Mouse (Mus musculus) stomach, postnatal 0 days (tissue): ENCODE data around the gene Tpm4. TPM values are rescaled to one million over a fixed set of nuclear protein-coding genes. Genes with fewer than 3 reads are reported as not detected.
"Not testable (repeated sequence)": the region's sequence is repeated elsewhere in the genome, so short reads cannot be mapped to it uniquely, and the experiment has no call there.

Experiments used
- ATAC-seq: fragments of 200-750 bp; cut with Nextera tagmentation; 2 replicates; pipeline ENCODE4 v1.8.0; 2017; ENCODE audit not compliant: low FRiP score, low TSS enrichment
- DNase-seq: peaks from one replicate; pipeline ENCODE4 v3.0.0-alpha.2; 2016; ENCODE audit warnings: low spot score
- H3K27ac ChIP-seq: fragments of 300-500 bp; sonication (generic); replicated peaks from 2 replicates; pipeline ENCODE4 v1.5.1; 2014; ENCODE audit warnings: mild to moderate bottlenecking, control low read depth
- H3K27me3 ChIP-seq: fragments of 300-500 bp; sonication (generic); 2 replicates; pipeline ENCODE4 v1.6.1; 2014; ENCODE audit warnings: low read length; ENCODE audit not compliant: control insufficient read depth, insufficient read depth
- H3K36me3 ChIP-seq: fragments of 300-500 bp; sonication (generic); 2 replicates; pipeline ENCODE4 v1.6.1; 2014; ENCODE audit warnings: low read length, mixed read lengths; ENCODE audit not compliant: control insufficient read depth, insufficient read depth
- H3K4me1 ChIP-seq: fragments of 300-500 bp; sonication (generic); replicated peaks from 2 replicates; pipeline ENCODE4 v1.6.1; 2014; ENCODE audit warnings: antibody characterized with exemption; ENCODE audit not compliant: control insufficient read depth, insufficient read depth
- H3K4me2 ChIP-seq: fragments of 300-500 bp; sonication (generic); replicated peaks from 2 replicates; pipeline ENCODE4 v1.6.1; 2014; ENCODE audit warnings: low read depth, mild to moderate bottlenecking, control low read depth, moderate library complexity
- H3K4me3 ChIP-seq: fragments of 300-500 bp; sonication (generic); 2 replicates; pipeline ENCODE4 v1.5.1; 2014; ENCODE audit warnings: low read depth, low read length, control low read depth
- H3K9ac ChIP-seq: fragments of 300-500 bp; sonication (generic); 2 replicates; pipeline ENCODE4 v1.6.1; 2014; ENCODE audit warnings: mild to moderate bottlenecking, low read length, control low read depth, mixed read lengths
- H3K9me3 ChIP-seq: fragments of 300-500 bp; sonication (generic); 2 replicates; pipeline ENCODE4 v1.6.1; 2016; ENCODE audit warnings: low read length; ENCODE audit not compliant: control insufficient read depth
- CTCF ChIP-seq: IDR thresholded peaks from 2 replicates; pipeline ENCODE4 v1.5.1; 2016; ENCODE audit warnings: antibody characterized with exemption, low read depth, mild to moderate bottlenecking, moderate library complexity
- EP300 ChIP-seq: optimal IDR thresholded peaks from 2 replicates; pipeline ENCODE3; 2016; ENCODE audit warnings: antibody characterized with exemption
- WGBS: fragments of 180-500 bp; shearing (Covaris S2); extraction: QIAGEN DNeasy Blood & Tissue Kit; methylation state at CpG from one replicate; pipeline ENCODE4 v1.1.7; 2014; 5-methylcytosine and 5-hydroxymethylcytosine counted together
- polyA plus RNA-seq: library from polyadenylated mRNA; unstranded; fragments of >200 nt; fragmentation: Nextera tagmentation; extraction: Ambion mirVana; gene quantifications from 2 replicates; pipeline ENCODE4 v1.2.1, GENCODE M21; 2015

Gene Tpm4
- polyA plus RNA-seq, 1 experiment from 2014 or later = 364 TPM

- Histone ChIP-seq H3K27me3 (no peaks in the 10 kb centered on the region), H3K4me1 (no peaks in the 10 kb centered on the region), H3K4me3 (no peak overlapping the region), H3K4me2 (no peak overlapping the region), H3K9me3 (no peaks in the 10 kb centered on the region), H3K36me3 (no peaks in the 10 kb centered on the region), H3K9ac (no peak overlapping the region), H3K27ac (no peak overlapping the region)
- TF ChIP-seq EP300 (no peak), CTCF (no peak)
- ATAC-seq (no peak), DNase-seq (no peak)
- WGBS = 74% methylated on average over 6 of the region's 6 CpGs
Observed at GRCm38 (mm10) chr8:72110876-72111275, 23.9 kb upstream of the Tpm4 start.

- H3K9ac ChIP-seq = no peak overlapping the region
- no peak for ATAC-seq
- H3K9me3 ChIP-seq = no peaks in the 10 kb centered on the region
- H3K4me3 ChIP-seq = no peak overlapping the region
- H3K36me3 ChIP-seq = no peaks in the 10 kb centered on the region
- H3K4me2 ChIP-seq = no peak overlapping the region
- no peak overlapping the region for H3K27ac ChIP-seq
- TF ChIP-seq EP300 (no peak), CTCF (peak; percentile 29)
- DNase-seq = no peak
- no peaks in the 10 kb centered on the region for H3K4me1 ChIP-seq
- 66% methylated on average over 3 of the region's 3 CpGs for WGBS
- no peaks in the 10 kb centered on the region for H3K27me3 ChIP-seq
Observed at GRCm38 (mm10) chr8:72112486-72112885, 22.3 kb upstream of the Tpm4 start.

GRCm38 (mm10) chr8:72115202-72115601 lies 19.6 kb upstream of the Tpm4 start:
- no peak for TF ChIP-seq EP300
- TF ChIP-seq CTCF = no peak
- Histone ChIP-seq H3K9ac (no peak overlapping the region), H3K9me3 (no peaks in the 10 kb centered on the region), H3K4me3 (no peak overlapping the region), H3K4me1 (no peaks in the 10 kb centered on the region), H3K36me3 (no peaks in the 10 kb centered on the region), H3K27ac (no peak overlapping the region), H3K4me2 (no peak overlapping the region), H3K27me3 (no peaks in the 10 kb centered on the region)
- no peak for ATAC-seq
- WGBS = 91% methylated on average over 2 of the region's 2 CpGs
- DNase-seq = no peak

- no peaks in the 10 kb centered on the region for H3K27me3 ChIP-seq
- H3K4me2 ChIP-seq = no peak overlapping the region
- no peak for ATAC-seq
- no peak overlapping the region for H3K27ac ChIP-seq
- no peaks in the 10 kb centered on the region for H3K9me3 ChIP-seq
- no peak for DNase-seq
- H3K4me3 ChIP-seq = no peak overlapping the region
- no peaks in the 10 kb centered on the region for H3K4me1 ChIP-seq
- WGBS = 44% methylated on average over 4 of the region's 4 CpGs
- no peak overlapping the region for H3K9ac ChIP-seq
- no peaks in the 10 kb centered on the region for H3K36me3 ChIP-seq
- TF ChIP-seq CTCF = peak; percentile 43; the same call in 1 of the 2 replicates
- TF ChIP-seq EP300 = no peak
Observed at GRCm38 (mm10) chr8:72118616-72119015, 16.2 kb upstream of the Tpm4 start.

- H3K4me2 ChIP-seq, H3K27ac ChIP-seq, H3K4me3 ChIP-seq, DNase-seq, H3K4me1 ChIP-seq, H3K36me3 ChIP-seq, H3K9me3 ChIP-seq, H3K9ac ChIP-seq, H3K27me3 ChIP-seq, ATAC-seq: not testable (repeated sequence)
- WGBS = 58% methylated on average over 3 of the region's 3 CpGs
Observed at GRCm38 (mm10) chr8:72121486-72121885, 13.3 kb upstream of the Tpm4 start.

- no peaks in the 10 kb centered on the region for H3K36me3 ChIP-seq
- H3K4me1 ChIP-seq = no peaks in the 10 kb centered on the region
- TF ChIP-seq CTCF (no peak), EP300 (no peak)
- no peak for DNase-seq
- WGBS = 83% methylated on average over 1 of the region's 1 CpGs
- H3K9ac ChIP-seq = no peak overlapping the region
- H3K9me3 ChIP-seq = no peaks in the 10 kb centered on the region
- no peak overlapping the region for H3K4me3 ChIP-seq
- no peaks in the 10 kb centered on the region for H3K27me3 ChIP-seq
- no peak overlapping the region for H3K4me2 ChIP-seq
- ATAC-seq = no peak
- no peak overlapping the region for H3K27ac ChIP-seq
Observed at GRCm38 (mm10) chr8:72121997-72122396, 12.8 kb upstream of the Tpm4 start.
